Mouse (Mus musculus): Measurements from ENCODE around the gene Izumo4.

- TF ChIP-seq CTCF (IDR thresholded peaks at IDR 0.05; ENCODE audit: extremely low read depth, insufficient read length, insufficient replicate concordance, low read depth, low read length) (no peak), POLR2A (IDR thresholded peaks at IDR 0.05; ENCODE audit: low read depth, low read length) (no peak)
Measured at GRCm38 (mm10) chr10:80727369-80728127, 25.6 kb downstream of the Izumo4 start.

Data from small intestine, adult 2 months (tissue).